Mouse (Mus musculus): ENCODE data around the gene Rhot1. TPM values are rescaled to one million over a fixed set of nuclear protein-coding genes. Genes with fewer than 3 reads are reported as not detected.
A peak's percentile ranks its signal among the peaks of the same experiment; 100 is the strongest.

Rhot1 gene
- polyA plus RNA-seq, 1 experiment from 2014 or later, result 51.1 TPM

- Histone ChIP-seq H3K9ac (ENCODE audit: low read length) (peak overlapping the region; percentile 36), H3K4me1 (replicated peaks; ENCODE audit: control insufficient read depth, insufficient read depth, low read length) (peaks cover 16% of the 10 kb centered on the region; the same call in 1 of the 2 replicates), H3K9me3 (ENCODE audit: control insufficient read depth, low read length) (0 out of 2 replicates have a peak, but pooled peaks cover 2% of the 10 kb centered on the region), H3K27me3 (replicated peaks; ENCODE audit: control insufficient read depth, insufficient read depth, low read length) (peaks cover 44% of the 10 kb centered on the region), H3K4me3 (ENCODE audit: low read depth, low read length) (peak overlapping the region; percentile 38), H3K36me3 (ENCODE audit: control insufficient read depth, insufficient read depth, low read length) (no peaks in the 10 kb centered on the region), H3K27ac (ENCODE audit: low read depth) (no peak overlapping the region), H3K4me2 (ENCODE audit: low read length) (peak overlapping the region; percentile 100)
- under 1% methylated on average over 52 of the region's 53 CpGs for WGBS
- peak; percentile 85 for DNase-seq (ENCODE audit: low spot score)
- ATAC-seq (replicated peaks; ENCODE audit: low FRiP score, low TSS enrichment, low read depth), result peak; percentile 50; the same call in 1 of the 2 replicates
Observed at GRCm38 (mm10) chr11:80301316-80302045, 92.7 kb downstream of the Rhot1 start.

- no peak for DNase-seq (ENCODE audit: low spot score)
- H3K4me3 ChIP-seq (ENCODE audit: low read depth, low read length), result peak overlapping the region; percentile 38
- H3K4me1 ChIP-seq (replicated peaks; ENCODE audit: control insufficient read depth, insufficient read depth, low read length), result peaks cover 16% of the 10 kb centered on the region; the same call in 1 of the 2 replicates
- H3K36me3 ChIP-seq (ENCODE audit: control insufficient read depth, insufficient read depth, low read length), result no peaks in the 10 kb centered on the region
- H3K9ac ChIP-seq (ENCODE audit: low read length), result no peak overlapping the region
- H3K27ac ChIP-seq (ENCODE audit: low read depth), result no peak overlapping the region
- H3K9me3 ChIP-seq (ENCODE audit: control insufficient read depth, low read length), result 0 out of 2 replicates have a peak, but pooled peaks cover 2% of the 10 kb centered on the region
- H3K4me2 ChIP-seq (ENCODE audit: low read length), result peak overlapping the region; percentile 100
- 2% methylated on average over 9 of the region's 9 CpGs for WGBS
- peaks cover 44% of the 10 kb centered on the region for H3K27me3 ChIP-seq (replicated peaks; ENCODE audit: control insufficient read depth, insufficient read depth, low read length)
- ATAC-seq (replicated peaks; ENCODE audit: low FRiP score, low TSS enrichment, low read depth), result 0 out of 2 replicates have a peak, but pooled peaks have one; percentile 33
Observed at GRCm38 (mm10) chr11:80302046-80302390, 93.2 kb downstream of the Rhot1 start.

GRCm38 (mm10) chr11:80302536-80302935, 93.7 kb downstream of the Rhot1 start:
- peak overlapping the region; percentile 100 for H3K4me2 ChIP-seq (ENCODE audit: low read length)
- ATAC-seq (replicated peaks; ENCODE audit: low FRiP score, low TSS enrichment, low read depth), result peak; percentile 61; the same call in 1 of the 2 replicates
- H3K9me3 ChIP-seq (ENCODE audit: control insufficient read depth, low read length), result 0 out of 2 replicates have a peak, but pooled peaks cover 2% of the 10 kb centered on the region
- peaks cover 44% of the 10 kb centered on the region for H3K27me3 ChIP-seq (replicated peaks; ENCODE audit: control insufficient read depth, insufficient read depth, low read length)
- H3K4me3 ChIP-seq (ENCODE audit: low read depth, low read length), result peak overlapping the region; percentile 38
- H3K4me1 ChIP-seq (replicated peaks; ENCODE audit: control insufficient read depth, insufficient read depth, low read length), result peaks cover 16% of the 10 kb centered on the region; the same call in 1 of the 2 replicates
- peak; percentile 79 for DNase-seq (ENCODE audit: low spot score)
- 2% methylated on average over 11 of the region's 11 CpGs for WGBS
- no peaks in the 10 kb centered on the region for H3K36me3 ChIP-seq (ENCODE audit: control insufficient read depth, insufficient read depth, low read length)
- H3K9ac ChIP-seq (ENCODE audit: low read length), result no peak overlapping the region
- no peak overlapping the region for H3K27ac ChIP-seq (ENCODE audit: low read depth)

DNA sequence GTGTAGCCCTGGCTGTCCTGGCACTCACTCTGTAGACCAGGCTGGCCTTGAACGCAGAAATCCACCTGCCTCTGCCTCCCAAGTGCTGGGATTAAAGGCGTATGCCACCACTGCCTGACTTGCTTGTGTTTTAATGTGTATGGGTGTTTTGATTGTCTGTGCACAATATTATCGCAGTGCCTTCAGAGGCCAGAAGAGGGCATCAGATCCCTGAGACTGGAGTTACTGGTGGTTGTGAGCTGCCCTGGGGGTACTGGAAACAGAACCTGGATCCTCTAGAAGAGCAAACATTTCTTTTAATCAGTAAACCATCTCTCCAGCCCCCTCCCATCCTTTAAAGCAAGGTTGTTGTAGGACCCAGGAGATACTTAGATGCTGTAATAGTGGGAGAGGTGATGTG, 94.9 kb downstream of the Rhot1 start:
- Histone ChIP-seq H3K36me3 (ENCODE audit: control insufficient read depth, insufficient read depth, low read length) (no peaks in the 10 kb centered on the region), H3K9ac (ENCODE audit: low read length) (no peak overlapping the region), H3K4me1 (replicated peaks; ENCODE audit: control insufficient read depth, insufficient read depth, low read length) (peaks cover 16% of the 10 kb centered on the region; the same call in 1 of the 2 replicates), H3K9me3 (ENCODE audit: control insufficient read depth, low read length) (0 out of 2 replicates have a peak, but pooled peaks cover 2% of the 10 kb centered on the region), H3K27me3 (replicated peaks; ENCODE audit: control insufficient read depth, insufficient read depth, low read length) (peaks cover 41% of the 10 kb centered on the region), H3K4me3 (ENCODE audit: low read depth, low read length) (no peak overlapping the region), H3K27ac (ENCODE audit: low read depth) (no peak overlapping the region), H3K4me2 (ENCODE audit: low read length) (no peak overlapping the region)
- ATAC-seq (replicated peaks; ENCODE audit: low FRiP score, low TSS enrichment, low read depth) (no peak), DNase-seq (ENCODE audit: low spot score) (no peak)
- WGBS, result 75% methylated on average over 3 of the region's 3 CpGs

- no peak overlapping the region for H3K9ac ChIP-seq (ENCODE audit: low read length)
- 83% methylated on average over 10 of the region's 10 CpGs for WGBS
Observed at GRCm38 (mm10) chr11:80304846-80305245, 96.0 kb downstream of the Rhot1 start.

DNA sequence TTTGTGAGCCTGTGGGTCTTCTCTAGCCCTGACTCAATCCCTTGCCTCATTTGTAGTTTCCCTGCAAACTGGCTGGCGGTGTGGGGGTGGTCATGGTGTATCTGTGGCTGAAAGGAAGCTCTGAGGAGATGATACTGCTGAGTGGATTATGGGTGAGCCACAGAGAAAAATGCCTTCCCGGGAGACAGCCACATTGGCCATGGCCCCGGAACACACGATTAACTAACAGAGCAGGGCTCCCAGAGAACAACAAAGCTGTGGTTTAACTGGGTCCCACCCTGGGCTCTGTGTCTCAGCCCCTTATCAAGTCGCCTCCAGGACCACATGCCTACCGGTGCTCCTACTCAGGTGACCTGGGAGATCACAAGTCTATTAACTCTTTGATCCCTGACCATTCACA, 99.7 kb downstream of the Rhot1 start:
- no peaks in the 10 kb centered on the region for H3K27me3 ChIP-seq (replicated peaks; ENCODE audit: control insufficient read depth, insufficient read depth, low read length)
- ATAC-seq (replicated peaks; ENCODE audit: low FRiP score, low TSS enrichment, low read depth), result no peak
- H3K4me3 ChIP-seq (ENCODE audit: low read depth, low read length), result no peak overlapping the region
- 0 out of 2 replicates have a peak, but pooled peaks cover 2% of the 10 kb centered on the region for H3K9me3 ChIP-seq (ENCODE audit: control insufficient read depth, low read length)
- H3K36me3 ChIP-seq (ENCODE audit: control insufficient read depth, insufficient read depth, low read length), result no peaks in the 10 kb centered on the region
- H3K4me2 ChIP-seq (ENCODE audit: low read length), result no peak overlapping the region
- no peak for DNase-seq (ENCODE audit: low spot score)
- no peak overlapping the region for H3K9ac ChIP-seq (ENCODE audit: low read length)
- no peak overlapping the region for H3K27ac ChIP-seq (ENCODE audit: low read depth)
- 61% methylated on average over 6 of the region's 6 CpGs for WGBS
- no peaks in the 10 kb centered on the region for H3K4me1 ChIP-seq (replicated peaks; ENCODE audit: control insufficient read depth, insufficient read depth, low read length)

More at GRCm38 (mm10) chr11:80304846-80305245, 96.0 kb downstream of the Rhot1 start:
- H3K4me1 ChIP-seq (replicated peaks; ENCODE audit: control insufficient read depth, insufficient read depth, low read length), result peaks cover 14% of the 10 kb centered on the region; the same call in 1 of the 2 replicates
- DNase-seq (ENCODE audit: low spot score) (no peak), ATAC-seq (replicated peaks; ENCODE audit: low FRiP score, low TSS enrichment, low read depth) (no peak)
- peaks cover 30% of the 10 kb centered on the region for H3K27me3 ChIP-seq (replicated peaks; ENCODE audit: control insufficient read depth, insufficient read depth, low read length)
- H3K27ac ChIP-seq (ENCODE audit: low read depth), result no peak overlapping the region
- no peak overlapping the region for H3K4me2 ChIP-seq (ENCODE audit: low read length)
- 0 out of 2 replicates have a peak, but pooled peaks cover 2% of the 10 kb centered on the region for H3K9me3 ChIP-seq (ENCODE audit: control insufficient read depth, low read length)
- H3K4me3 ChIP-seq (ENCODE audit: low read depth, low read length), result no peak overlapping the region
- no peaks in the 10 kb centered on the region for H3K36me3 ChIP-seq (ENCODE audit: control insufficient read depth, insufficient read depth, low read length)

DNA sequence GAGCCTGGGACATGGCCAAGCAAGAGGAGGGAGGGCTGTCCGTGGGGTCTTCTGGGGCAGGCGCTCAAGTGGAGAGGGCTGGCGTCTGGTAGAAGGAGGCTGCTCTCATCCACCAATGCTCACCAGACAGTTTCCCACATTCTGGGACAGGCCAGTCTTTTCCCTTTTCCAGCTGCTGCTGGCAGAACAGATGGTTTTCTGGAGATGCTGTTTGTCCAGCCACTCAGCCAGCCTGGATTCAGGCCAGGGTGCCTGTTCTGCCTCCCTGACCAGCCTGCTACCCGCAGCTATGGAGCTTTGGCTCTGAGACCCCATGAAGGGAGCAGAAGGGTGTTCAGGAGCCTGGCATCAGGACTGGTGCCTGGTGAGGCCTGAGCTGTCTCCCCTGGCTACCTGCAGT, 102.5 kb downstream of the Rhot1 start:
- Histone ChIP-seq H3K4me1 (replicated peaks; ENCODE audit: control insufficient read depth, insufficient read depth, low read length) (no peaks in the 10 kb centered on the region), H3K36me3 (ENCODE audit: control insufficient read depth, insufficient read depth, low read length) (no peaks in the 10 kb centered on the region), H3K4me3 (ENCODE audit: low read depth, low read length) (no peak overlapping the region), H3K4me2 (ENCODE audit: low read length) (no peak overlapping the region), H3K9ac (ENCODE audit: low read length) (no peak overlapping the region), H3K27ac (ENCODE audit: low read depth) (no peak overlapping the region), H3K9me3 (ENCODE audit: control insufficient read depth, low read length) (no peaks in the 10 kb centered on the region), H3K27me3 (replicated peaks; ENCODE audit: control insufficient read depth, insufficient read depth, low read length) (no peaks in the 10 kb centered on the region)
- 49% methylated on average over 4 of the region's 4 CpGs for WGBS
- ATAC-seq (replicated peaks; ENCODE audit: low FRiP score, low TSS enrichment, low read depth) (no peak), DNase-seq (ENCODE audit: low spot score) (no peak)

- Histone ChIP-seq H3K27ac (ENCODE audit: low read depth) (no peak overlapping the region), H3K36me3 (ENCODE audit: control insufficient read depth, insufficient read depth, low read length) (no peaks in the 10 kb centered on the region), H3K4me3 (ENCODE audit: low read depth, low read length) (no peak overlapping the region), H3K9me3 (ENCODE audit: control insufficient read depth, low read length) (no peaks in the 10 kb centered on the region), H3K4me2 (ENCODE audit: low read length) (no peak overlapping the region), H3K9ac (ENCODE audit: low read length) (no peak overlapping the region), H3K27me3 (replicated peaks; ENCODE audit: control insufficient read depth, insufficient read depth, low read length) (no peaks in the 10 kb centered on the region), H3K4me1 (replicated peaks; ENCODE audit: control insufficient read depth, insufficient read depth, low read length) (no peaks in the 10 kb centered on the region)
- 0 out of 2 replicates have a peak, but pooled peaks have one; percentile 50 for ATAC-seq (replicated peaks; ENCODE audit: low FRiP score, low TSS enrichment, low read depth)
- no peak for DNase-seq (ENCODE audit: low spot score)
- WGBS, result 43% methylated on average over 2 of the region's 2 CpGs
Observed at GRCm38 (mm10) chr11:80312049-80312448, 103.2 kb downstream of the Rhot1 start.
